Mouse (Mus musculus): ENCODE measurements around the gene Zbtb1. TPM values are rescaled to one million over a fixed set of nuclear protein-coding genes. Genes with fewer than 3 reads are reported as not detected.

Gene Zbtb1
- polyA plus RNA-seq, 1 experiment, result 15.2 TPM

GRCm38 (mm10) chr12:76377059-76377458 lies 7.0 kb downstream of the Zbtb1 start:
- H3K4me1 ChIP-seq (ENCODE audit: control insufficient read depth, insufficient read depth, low read length), result peaks cover 6% of the 10 kb centered on the region
- no peak overlapping the region for H3K27ac ChIP-seq (ENCODE audit: insufficient read depth, low read length)
- H3K4me3 ChIP-seq (ENCODE audit: insufficient read depth, low read length), result no peak overlapping the region
- TF ChIP-seq POLR2A (IDR thresholded peaks at IDR 0.05; ENCODE audit: low read depth, low read length), result no peak
- TF ChIP-seq CTCF (IDR thresholded peaks at IDR 0.05; ENCODE audit: borderline replicate concordance, insufficient read depth, low read length), result no peak

GRCm38 (mm10) chr12:76377726-76378125 lies 7.7 kb downstream of the Zbtb1 start:
- Histone ChIP-seq H3K4me3 (ENCODE audit: insufficient read depth, low read length) (no peak overlapping the region), H3K4me1 (ENCODE audit: control insufficient read depth, insufficient read depth, low read length) (peaks cover 6% of the 10 kb centered on the region), H3K27ac (ENCODE audit: insufficient read depth, low read length) (no peak overlapping the region)
- TF ChIP-seq CTCF (IDR thresholded peaks at IDR 0.05; ENCODE audit: borderline replicate concordance, insufficient read depth, low read length) (no peak), POLR2A (IDR thresholded peaks at IDR 0.05; ENCODE audit: low read depth, low read length) (no peak)

- no peak for TF ChIP-seq CTCF (IDR thresholded peaks at IDR 0.05; ENCODE audit: borderline replicate concordance, insufficient read depth, low read length)
- no peak for TF ChIP-seq POLR2A (IDR thresholded peaks at IDR 0.05; ENCODE audit: low read depth, low read length)
- H3K27ac ChIP-seq (ENCODE audit: insufficient read depth, low read length), result no peak overlapping the region
- peaks cover 4% of the 10 kb centered on the region; the same call in 1 of the 2 replicates for H3K4me1 ChIP-seq (ENCODE audit: control insufficient read depth, insufficient read depth, low read length)
- no peak overlapping the region for H3K4me3 ChIP-seq (ENCODE audit: insufficient read depth, low read length)
These were observed 8.5 kb downstream of the Zbtb1 start for GRCm38 (mm10) chr12:76378556-76378955.

- Histone ChIP-seq H3K4me1 (ENCODE audit: control insufficient read depth, insufficient read depth, low read length) (no peaks in the 10 kb centered on the region), H3K27ac (ENCODE audit: insufficient read depth, low read length) (no peak overlapping the region), H3K4me3 (ENCODE audit: insufficient read depth, low read length) (no peak overlapping the region)
- TF ChIP-seq POLR2A (IDR thresholded peaks at IDR 0.05; ENCODE audit: low read depth, low read length), result no peak
- TF ChIP-seq CTCF (IDR thresholded peaks at IDR 0.05; ENCODE audit: borderline replicate concordance, insufficient read depth, low read length), result no peak
These were observed 10.1 kb downstream of the Zbtb1 start for GRCm38 (mm10) chr12:76380151-76380550.

- Histone ChIP-seq H3K4me1 (ENCODE audit: control insufficient read depth, insufficient read depth, low read length) (no peaks in the 10 kb centered on the region), H3K27ac (ENCODE audit: insufficient read depth, low read length) (no peak overlapping the region), H3K4me3 (ENCODE audit: insufficient read depth, low read length) (no peak overlapping the region)
- TF ChIP-seq CTCF (IDR thresholded peaks at IDR 0.05; ENCODE audit: borderline replicate concordance, insufficient read depth, low read length) (no peak), POLR2A (IDR thresholded peaks at IDR 0.05; ENCODE audit: low read depth, low read length) (no peak)
These were observed 15.3 kb downstream of the Zbtb1 start for GRCm38 (mm10) chr12:76385342-76385741.

GRCm38 (mm10) chr12:76388794-76389193 lies 18.7 kb downstream of the Zbtb1 start:
- Histone ChIP-seq H3K27ac (ENCODE audit: insufficient read depth, low read length) (no peak overlapping the region), H3K4me3 (ENCODE audit: insufficient read depth, low read length) (no peak overlapping the region), H3K4me1 (ENCODE audit: control insufficient read depth, insufficient read depth, low read length) (no peaks in the 10 kb centered on the region)
- no peak for TF ChIP-seq POLR2A (IDR thresholded peaks at IDR 0.05; ENCODE audit: low read depth, low read length)

- no peak for TF ChIP-seq CTCF (IDR thresholded peaks at IDR 0.05; ENCODE audit: borderline replicate concordance, insufficient read depth, low read length)
- TF ChIP-seq POLR2A (IDR thresholded peaks at IDR 0.05; ENCODE audit: low read depth, low read length), result no peak
- no peak overlapping the region for H3K27ac ChIP-seq (ENCODE audit: insufficient read depth, low read length)
- H3K4me1 ChIP-seq (ENCODE audit: control insufficient read depth, insufficient read depth, low read length), result no peaks in the 10 kb centered on the region
- H3K4me3 ChIP-seq (ENCODE audit: insufficient read depth, low read length), result no peak overlapping the region
These were observed 21.7 kb downstream of the Zbtb1 start for GRCm38 (mm10) chr12:76391595-76392271.

- H3K4me3 ChIP-seq (ENCODE audit: insufficient read depth, low read length), result no peak overlapping the region
- peaks cover 7% of the 10 kb centered on the region for H3K4me1 ChIP-seq (ENCODE audit: control insufficient read depth, insufficient read depth, low read length)
- H3K27ac ChIP-seq (ENCODE audit: insufficient read depth, low read length), result no peak overlapping the region
- no peak for TF ChIP-seq CTCF (IDR thresholded peaks at IDR 0.05; ENCODE audit: borderline replicate concordance, insufficient read depth, low read length)
- no peak for TF ChIP-seq POLR2A (IDR thresholded peaks at IDR 0.05; ENCODE audit: low read depth, low read length)
These were observed 22.9 kb downstream of the Zbtb1 start for GRCm38 (mm10) chr12:76392979-76393378.

- TF ChIP-seq POLR2A (IDR thresholded peaks at IDR 0.05; ENCODE audit: low read depth, low read length) (no peak), CTCF (IDR thresholded peaks at IDR 0.05; ENCODE audit: borderline replicate concordance, insufficient read depth, low read length) (no peak)
- Histone ChIP-seq H3K4me3 (ENCODE audit: insufficient read depth, low read length) (no peak overlapping the region), H3K27ac (ENCODE audit: insufficient read depth, low read length) (peak overlapping the region; percentile 10; the same call in 1 of the 2 replicates), H3K4me1 (ENCODE audit: control insufficient read depth, insufficient read depth, low read length) (peaks cover 11% of the 10 kb centered on the region)
These were observed 27.2 kb downstream of the Zbtb1 start for GRCm38 (mm10) chr12:76397281-76397680.

GRCm38 (mm10) chr12:76401674-76402073 lies 31.6 kb downstream of the Zbtb1 start:
- H3K4me3 ChIP-seq (ENCODE audit: insufficient read depth, low read length), result no peak overlapping the region
- TF ChIP-seq POLR2A (IDR thresholded peaks at IDR 0.05; ENCODE audit: low read depth, low read length), result no peak
- TF ChIP-seq CTCF (IDR thresholded peaks at IDR 0.05; ENCODE audit: borderline replicate concordance, insufficient read depth, low read length), result no peak
- H3K27ac ChIP-seq (ENCODE audit: insufficient read depth, low read length), result no peak overlapping the region
- peaks cover 13% of the 10 kb centered on the region for H3K4me1 ChIP-seq (ENCODE audit: control insufficient read depth, insufficient read depth, low read length)

Data from embryonic fibroblast, embryonic 13.5 days (primary cell).